Mouse (Mus musculus) gastrocnemius, adult 8-10 months (tissue): ENCODE results near the gene Cdcp1. TPM values are rescaled to one million over a fixed set of nuclear protein-coding genes. Genes with fewer than 3 reads are reported as not detected.

Source experiments
- DNase-seq, 2 experiments: peaks; one replicate each; pipeline ENCODE4 v3.0.0; 2022; ENCODE audit warnings: low spot score in 2 of 2
- total RNA-seq, 4 experiments: library from RNA; stranded (reverse); gene quantifications; 2 replicates each; pipeline ENCODE4 v1.2.4; 2022

Cdcp1 gene
- total RNA-seq, 4 experiments from 2014 or later, result not detected

DNA sequence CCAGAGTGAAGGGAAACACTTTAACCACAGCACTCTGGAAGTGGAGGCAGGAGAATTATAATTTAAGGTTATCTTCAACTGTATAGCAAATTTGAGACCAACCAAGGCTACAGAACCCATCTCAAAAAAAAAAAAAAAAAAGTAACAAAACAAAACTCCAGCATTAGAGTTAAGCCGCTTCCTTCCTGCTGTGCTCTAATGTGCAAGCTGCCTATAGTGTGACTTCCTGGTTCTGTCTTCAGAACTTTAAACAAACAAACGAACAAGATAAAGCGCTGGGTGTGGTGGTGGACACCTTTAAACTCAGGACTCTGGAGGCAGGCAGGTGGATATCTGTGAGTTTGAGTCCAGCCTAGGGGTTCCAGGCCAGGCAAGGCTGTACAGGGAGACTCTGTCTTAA, 63.8 kb downstream of the Cdcp1 start:
- DNase-seq, result no peak

DNA sequence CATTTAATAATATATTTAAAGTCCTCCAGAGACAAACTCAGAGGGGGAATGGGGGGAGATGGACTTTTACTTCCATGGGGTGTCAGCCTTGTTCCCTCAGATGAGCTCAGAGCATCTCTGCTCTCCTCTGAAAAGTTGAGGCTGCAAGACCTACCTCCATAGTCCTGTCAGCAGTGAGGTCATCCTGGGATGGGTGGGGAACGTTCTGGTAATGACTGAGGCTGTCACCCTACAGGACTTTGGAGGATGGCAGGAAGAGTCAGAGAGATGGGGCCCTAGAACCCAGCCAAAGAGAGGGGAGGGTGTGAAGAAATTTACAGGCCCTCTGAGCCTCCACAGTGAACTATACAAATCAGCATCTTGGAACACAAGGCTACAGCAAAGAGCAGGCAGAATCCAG, 64.3 kb downstream of the Cdcp1 start:
- DNase-seq, result peak in 1 of 2 experiments; percentile 35

DNA sequence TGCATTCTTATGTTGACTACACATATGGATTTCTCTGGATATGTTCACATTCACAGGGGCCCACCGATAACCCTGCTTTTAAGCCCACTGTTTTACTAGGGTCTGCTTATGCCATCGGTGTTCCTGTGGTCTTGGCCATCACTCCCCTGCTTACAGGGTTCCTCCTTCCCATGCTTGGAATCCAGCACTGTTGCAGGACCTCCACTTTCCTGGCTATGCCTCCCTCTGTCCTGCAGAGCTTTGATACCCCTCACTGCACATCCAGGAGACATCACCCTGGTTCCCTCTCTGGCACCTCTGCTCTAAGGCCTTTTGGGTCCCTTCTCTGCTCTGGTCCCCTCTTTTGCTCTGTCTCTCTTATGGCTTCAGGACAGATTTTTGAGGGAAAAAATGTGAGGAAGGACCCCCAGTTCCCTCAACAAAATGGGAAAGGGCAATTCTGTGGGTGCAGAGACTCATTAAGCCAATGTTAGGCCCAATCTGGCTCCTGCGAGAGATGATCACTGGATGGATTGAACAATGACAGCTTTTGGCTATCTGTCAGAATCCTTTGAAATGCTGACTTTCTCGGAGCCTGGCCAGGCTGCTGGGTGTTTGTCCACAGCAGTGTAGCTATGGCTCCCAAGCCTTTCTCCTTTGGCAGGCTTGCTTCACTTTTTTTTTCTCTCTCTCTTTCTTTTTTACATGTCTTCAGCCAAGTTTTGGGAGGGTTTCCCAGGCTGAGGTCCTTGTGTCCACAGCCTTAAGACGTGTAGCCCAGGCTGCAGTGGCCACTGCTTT, 65.4 kb downstream of the Cdcp1 start, which contains the start of gene Clec3b:
Gene Clec3b, plus strand, starts transcription at position 706 of the 780 bp plus-strand sequence.
- peak in 1 of 2 experiments; percentile 66 for DNase-seq

DNA sequence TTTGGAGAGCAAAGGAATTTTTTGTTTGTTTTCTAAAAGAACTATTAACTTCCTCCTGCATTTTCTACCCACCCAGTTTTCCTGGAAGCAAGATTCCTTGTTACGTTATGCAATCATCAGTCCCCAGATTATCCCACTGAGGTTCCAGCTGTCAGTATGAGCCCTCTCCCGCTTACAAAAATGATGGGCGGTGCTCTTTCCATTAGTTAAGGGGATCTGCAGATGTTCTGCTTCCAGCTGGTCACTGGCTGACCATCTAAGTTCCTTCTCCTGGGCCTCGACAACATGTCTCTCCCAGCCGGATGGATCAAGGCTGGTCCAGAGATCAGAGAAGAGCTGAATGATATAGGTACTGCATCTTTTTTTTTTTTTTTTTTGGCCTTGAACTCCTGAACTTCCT, 67.4 kb downstream of the Cdcp1 start:
- peak; percentile 34 to 56 for DNase-seq

DNA sequence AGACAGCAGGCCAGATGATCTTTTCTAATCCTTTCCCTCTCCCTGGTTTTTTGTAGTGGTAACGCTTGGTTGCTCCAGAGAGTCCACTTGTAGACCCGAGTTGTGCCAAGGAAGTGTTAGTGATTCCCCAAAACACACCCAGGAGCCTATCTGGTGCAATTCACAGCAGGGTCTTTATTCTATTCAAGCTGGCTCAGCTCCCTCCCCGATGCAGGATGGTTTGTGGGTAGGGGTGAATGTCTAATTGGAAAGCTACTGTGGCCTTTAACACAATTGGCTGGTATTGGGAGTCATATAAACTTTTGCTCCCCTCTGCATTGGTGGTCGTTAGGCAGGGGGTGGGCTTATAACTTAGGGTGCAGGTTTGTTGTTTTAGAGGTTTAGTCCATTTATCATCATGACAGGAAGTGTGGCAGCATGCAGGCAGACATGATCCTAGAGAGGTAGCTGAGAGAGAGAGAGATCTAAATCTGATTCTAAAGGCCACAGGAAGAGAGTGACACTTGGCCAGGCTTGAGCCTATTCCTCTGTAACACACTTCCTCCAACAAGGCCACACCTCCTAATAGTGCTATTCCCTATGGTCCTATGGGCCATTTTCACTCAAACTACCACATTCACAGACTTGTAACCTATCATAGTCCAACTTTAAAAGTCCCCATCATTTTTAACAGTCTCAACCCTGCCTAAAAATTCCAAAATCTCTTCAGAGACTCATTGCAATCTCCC, 75.8 kb downstream of the Cdcp1 start:
- no peak for DNase-seq

DNA sequence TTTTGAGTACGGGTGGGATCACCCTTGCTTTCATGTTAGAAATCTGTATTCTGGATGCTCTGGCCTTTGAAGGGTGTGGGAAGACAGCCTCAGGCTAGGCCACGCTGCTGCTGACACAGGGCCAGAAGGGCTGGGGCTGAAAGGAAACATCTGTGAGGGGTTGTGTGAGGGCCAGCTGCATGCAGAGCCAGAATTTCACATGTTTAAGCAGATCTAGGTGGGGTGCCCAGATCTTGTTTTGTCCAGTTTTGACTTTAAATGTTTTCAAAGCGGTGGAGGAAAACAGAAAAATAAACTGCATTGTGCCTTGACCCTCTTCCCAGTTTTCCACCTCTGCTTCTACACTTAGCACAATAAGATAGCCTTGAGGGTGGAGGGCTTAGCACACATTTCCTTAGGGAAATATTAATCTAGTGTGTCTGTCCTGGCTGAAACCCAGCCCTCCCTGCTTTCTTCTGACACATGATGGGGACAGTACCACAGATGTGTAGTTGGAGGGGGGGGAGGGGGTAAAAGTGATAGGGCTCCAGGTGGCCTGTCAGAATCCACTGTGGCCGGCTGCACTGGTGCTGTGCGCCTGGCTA, 76.9 kb downstream of the Cdcp1 start:
- DNase-seq, result peak; percentile 64 to 76

DNA sequence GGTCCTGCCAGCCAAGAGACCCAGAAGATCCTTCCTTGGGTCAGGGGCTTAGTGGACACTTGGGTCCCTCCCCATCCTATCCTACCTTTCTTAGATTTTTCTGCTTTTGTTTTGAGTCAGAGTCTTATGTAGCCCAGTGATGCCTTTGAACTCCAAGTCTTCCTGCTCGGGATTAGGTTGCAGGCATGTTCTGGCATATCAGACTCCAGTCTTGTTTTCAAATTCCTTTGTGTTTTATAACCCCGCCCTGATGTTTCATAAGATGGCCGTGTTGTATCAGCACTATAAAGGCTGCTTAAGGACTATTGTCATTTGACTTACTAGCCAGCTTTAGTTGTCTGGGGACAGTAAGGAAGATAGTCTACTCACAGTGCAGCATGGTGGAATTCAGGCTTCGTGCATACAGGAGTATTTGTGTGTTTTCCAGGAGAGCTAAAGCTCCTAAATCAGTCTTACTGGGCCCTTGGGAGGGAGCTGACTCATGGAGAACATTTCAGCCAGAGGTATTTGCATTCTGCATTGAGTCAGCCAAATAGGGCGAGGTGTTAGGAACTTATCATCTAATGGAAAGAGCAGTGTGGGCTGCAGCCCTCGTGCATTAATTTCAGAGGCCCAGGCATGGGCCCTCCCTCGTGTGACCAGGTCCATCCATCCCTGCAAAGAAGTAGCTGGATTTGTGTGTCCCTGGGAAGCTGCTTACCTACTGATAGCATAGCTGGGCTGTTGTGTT, 78.7 kb downstream of the Cdcp1 start:
- peak; percentile 24 to 46 for DNase-seq

DNA sequence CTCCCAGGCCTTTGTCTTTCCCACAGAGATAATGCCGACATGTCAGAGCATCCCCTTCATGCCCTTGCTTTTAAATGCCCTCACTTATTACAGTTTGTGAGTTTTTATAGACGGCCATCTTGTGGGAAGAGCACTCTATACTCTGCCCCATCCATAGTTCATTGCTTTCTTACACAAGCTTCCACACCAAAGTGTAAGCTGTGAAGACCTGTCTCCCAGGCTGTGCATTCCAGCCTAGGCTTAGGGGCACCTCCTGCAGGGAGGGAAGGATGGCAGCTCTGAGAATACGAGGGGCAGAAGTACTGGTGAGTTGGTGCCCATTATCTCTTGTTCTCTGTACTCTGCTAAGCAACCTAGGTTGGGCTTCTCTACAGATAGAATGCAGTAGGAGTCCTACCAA, 82.8 kb downstream of the Cdcp1 start:
- DNase-seq, result no peak

DNA sequence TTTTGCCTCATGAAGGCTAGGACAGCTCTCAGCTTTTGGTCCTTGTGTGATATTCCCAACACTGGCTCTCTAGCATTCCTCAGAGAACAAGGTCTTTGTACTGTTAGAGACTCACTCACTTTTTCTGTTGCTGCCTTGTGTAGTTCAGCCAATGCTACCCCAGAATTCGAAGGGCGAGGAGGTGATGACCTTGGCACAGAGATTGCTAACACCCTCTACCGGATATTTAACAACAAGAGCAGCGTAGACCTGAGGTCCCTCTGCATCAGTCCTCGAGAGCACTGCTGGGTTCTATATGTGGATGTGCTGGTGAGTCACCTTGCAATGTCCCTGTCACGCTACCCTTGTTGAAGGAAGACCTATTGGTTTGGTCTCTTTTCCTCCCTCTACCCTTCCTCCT, 88.2 kb downstream of the Cdcp1 start:
- no peak for DNase-seq

DNA sequence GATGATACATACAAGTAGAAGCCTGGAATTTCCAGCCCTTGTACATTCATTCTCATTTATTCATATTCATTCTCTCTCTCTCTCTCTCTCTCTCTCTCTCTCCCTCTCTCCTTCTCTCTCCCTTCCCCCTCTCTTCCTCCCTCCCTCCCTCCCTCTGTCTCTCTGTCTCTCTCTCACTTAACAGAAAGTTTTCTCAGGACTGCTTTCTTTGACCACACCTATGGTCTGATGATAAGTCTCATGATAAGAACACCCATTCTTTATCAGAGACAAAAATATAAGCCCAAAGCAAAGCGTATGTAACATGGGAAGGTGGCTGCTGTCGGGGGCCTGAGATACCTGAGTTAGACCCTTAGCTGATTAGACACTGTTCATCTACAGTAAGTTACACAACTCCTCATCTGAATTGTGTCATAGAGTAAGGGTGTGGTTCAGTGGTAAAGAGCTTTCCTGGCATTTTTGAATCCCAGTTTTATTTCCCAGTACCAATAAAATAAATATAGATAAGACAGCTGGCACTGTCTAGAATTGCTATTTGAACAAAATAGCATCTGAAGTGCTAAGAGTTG, 91.3 kb downstream of the Cdcp1 start:
- no peak for DNase-seq

DNA sequence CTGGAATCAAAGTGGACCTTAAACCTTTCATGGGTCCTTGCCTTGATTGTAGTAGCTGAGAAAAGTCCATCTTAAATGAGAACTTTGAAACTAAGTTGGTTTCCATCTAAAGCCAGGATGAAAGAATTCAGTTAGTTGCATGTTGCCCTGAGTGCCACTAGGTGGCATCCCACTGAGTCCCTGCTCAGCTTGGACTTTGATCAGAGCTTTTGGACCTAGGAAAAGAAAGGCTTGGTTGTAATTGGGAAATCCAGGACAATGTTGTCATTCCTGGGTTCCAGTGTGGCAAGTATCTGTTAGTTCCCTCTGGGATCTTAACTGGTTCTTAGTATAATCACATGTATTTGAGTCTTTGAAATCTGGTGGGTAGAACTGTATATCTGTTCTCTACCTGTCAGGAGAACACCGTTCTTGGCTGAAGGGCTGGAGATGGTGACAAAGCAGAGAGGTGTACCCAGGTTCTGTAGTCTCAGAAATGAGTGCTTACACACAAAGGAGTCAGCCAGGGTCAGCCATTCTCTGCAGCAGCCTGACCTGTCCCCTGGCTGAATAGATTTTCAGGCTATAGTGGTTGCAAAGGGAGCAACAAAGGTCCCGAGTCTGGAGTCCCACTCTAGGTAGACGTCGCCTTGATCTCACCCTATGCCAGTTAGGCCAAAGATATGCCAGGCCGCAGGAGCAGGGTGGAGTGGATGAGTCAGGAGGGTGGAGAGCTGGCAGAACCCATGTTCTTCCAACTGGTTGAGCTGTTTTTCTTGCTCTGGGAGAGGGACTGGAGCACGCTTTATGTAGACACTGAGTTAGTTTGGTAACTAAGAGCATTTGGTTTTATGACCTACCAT, 92.0 kb downstream of the Cdcp1 start:
- no peak for DNase-seq

DNA sequence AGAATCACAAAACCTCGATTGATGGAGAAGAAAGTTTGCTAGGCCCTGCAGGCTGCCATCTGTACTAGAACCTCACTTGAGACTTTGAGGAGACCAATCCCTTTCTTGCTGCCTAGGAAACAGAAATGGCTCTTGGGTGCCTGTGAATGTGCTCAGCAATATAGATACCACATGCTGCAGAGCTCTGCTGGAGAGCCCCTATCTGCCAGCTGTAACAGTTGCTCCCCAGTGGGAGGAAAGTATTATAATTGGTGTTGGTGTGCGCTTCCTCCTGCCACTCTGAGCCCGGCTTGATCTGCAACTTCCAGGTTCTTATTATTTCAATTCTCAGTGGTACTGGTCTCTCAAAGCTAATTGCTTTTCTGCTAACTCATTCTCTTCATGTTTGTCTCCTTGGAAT, 92.8 kb downstream of the Cdcp1 start:
- no peak for DNase-seq

Other genes with a start within 250 kb of the Cdcp1 start
- gene Tmem42, start 194.7 kb downstream of the Cdcp1 start, total RNA-seq, result 10 to 100 TPM in 2 of 4 experiments, 1 to 10 TPM in 2; 6.5 to 11.0 (median 9.9) TPM
- gene Tgm4, start 181.3 kb downstream of the Cdcp1 start, total RNA-seq, result not detected
- 10 to 100 TPM; 63.9 to 75.0 (median 69.9) TPM for gene Zdhhc3, start 102.8 kb downstream of the Cdcp1 start, total RNA-seq
- 10 to 100 TPM; 20.5 to 25.8 (median 22.0) TPM for gene Exosc7, start 102.8 kb downstream of the Cdcp1 start, total RNA-seq
- 10 to 100 TPM; 24.5 to 33.6 (median 28.6) TPM for gene Clec3b, start 65.1 kb downstream of the Cdcp1 start, total RNA-seq
- gene Tmem158, start 44.7 kb upstream of the Cdcp1 start, total RNA-seq, result 1 to 10 TPM in 2 of 4 experiments, under 1 TPM in 2; 0.60 to 1.5 (median 1.0) TPM
- 1,000 to 10,000 TPM in 1 of 4 experiments, 10 to 100 TPM in 3; 45.5 to 5,411 (median 74.9) TPM for gene Lars2, start 150.9 kb upstream of the Cdcp1 start, total RNA-seq